Mouse (Mus musculus): ENCODE measurements around the gene Sema4b.

Sema4b gene

DNA sequence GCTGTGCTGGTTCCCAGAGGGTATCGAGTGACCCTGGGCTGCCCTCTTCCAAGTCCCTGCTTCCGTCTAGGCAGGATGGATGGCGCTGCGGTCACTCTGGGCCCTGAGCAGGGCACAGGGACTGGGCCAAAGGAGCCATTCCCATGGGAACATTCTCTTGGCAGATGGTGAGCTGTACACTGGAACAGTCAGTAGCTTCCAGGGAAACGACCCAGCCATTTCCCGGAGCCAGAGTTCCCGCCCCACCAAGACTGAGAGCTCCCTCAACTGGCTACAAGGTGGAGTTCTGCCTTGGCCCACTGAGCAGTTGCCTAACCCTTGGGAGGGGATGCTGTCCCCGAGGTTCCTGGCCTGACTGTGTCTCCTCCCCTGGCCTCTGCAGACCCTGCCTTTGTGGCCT, 29.9 kb downstream of the Sema4b start:
- no peak for DNase-seq (ENCODE audit: low read depth, low spot score)

GRCm38 (mm10) chr7:80218666-80219065, 32.0 kb downstream of the Sema4b start:
- DNase-seq (ENCODE audit: low read depth, low spot score): no peak

GRCm38 (mm10) chr7:80220237-80220797, 33.7 kb downstream of the Sema4b start:
- DNase-seq (ENCODE audit: low read depth, low spot score): no peak

DNA sequence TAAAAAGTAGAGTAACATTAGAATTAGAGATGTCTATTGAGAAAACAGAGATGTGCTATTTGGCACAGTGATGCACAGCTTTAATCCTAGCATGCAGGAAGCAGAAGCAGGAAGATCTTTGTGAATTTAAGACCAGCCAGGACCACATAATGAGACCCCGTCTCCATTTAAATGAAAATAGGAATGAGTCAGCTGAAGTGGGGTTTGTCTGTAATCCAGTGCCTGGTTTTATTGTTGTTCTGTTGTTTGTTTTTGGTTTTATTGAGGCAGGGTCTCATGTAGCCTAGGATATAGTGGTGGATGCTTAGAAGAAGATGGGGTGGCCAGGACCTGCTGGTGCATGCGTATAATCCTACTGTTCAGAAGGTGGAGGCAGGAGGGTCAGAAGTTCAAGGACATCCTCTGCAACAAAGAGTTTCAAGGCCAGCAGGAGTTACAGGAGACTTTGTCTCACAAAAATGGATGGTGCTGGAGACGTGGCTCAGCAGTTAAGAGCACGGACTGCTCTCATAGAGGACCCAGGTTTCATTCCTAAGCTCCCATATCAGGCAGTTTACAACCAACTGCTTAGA, 34.6 kb downstream of the Sema4b start:
- DNase-seq (ENCODE audit: low read depth, low spot score): no peak

GRCm38 (mm10) chr7:80227065-80227464, 40.4 kb downstream of the Sema4b start:
- peak; percentile 33 for DNase-seq (ENCODE audit: low read depth, low spot score)

GRCm38 (mm10) chr7:80230196-80230595, 43.6 kb downstream of the Sema4b start:
- no peak for DNase-seq (ENCODE audit: low read depth, low spot score)

GRCm38 (mm10) chr7:80231971-80232488, 45.4 kb downstream of the Sema4b start:
- DNase-seq (ENCODE audit: low read depth, low spot score): no peak

DNA sequence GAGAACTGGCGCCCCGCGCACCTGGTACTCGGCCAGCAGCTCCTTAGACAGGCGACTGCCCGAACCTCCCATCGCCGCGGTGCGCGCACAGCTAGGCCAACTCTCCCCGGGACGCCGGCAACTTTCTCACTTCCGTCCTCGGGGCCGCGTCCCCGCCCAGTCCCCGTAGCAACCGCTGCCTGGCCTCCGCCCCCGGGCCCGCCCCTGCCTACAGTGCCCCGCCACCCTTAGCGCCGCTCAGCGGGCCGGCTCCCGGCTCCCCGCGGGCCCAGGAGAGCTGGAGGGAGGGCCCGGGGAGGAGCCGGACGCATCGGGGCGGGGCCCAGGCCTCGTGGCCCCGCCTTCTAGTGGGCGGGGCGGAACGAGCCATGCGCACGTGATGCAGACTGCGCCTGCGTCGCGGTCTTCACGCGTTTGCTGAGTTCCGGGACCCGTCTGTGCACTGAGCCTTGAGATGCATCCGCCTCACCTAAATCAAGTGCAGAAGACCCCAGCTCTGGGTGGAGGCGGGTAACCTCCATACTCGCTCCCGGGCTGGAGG, 45.9 kb downstream of the Sema4b start, which contains the start of the genes Cib1 and Gdpgp1:
Gene Cib1, minus strand, starts transcription at position 325 of the 541 bp plus-strand sequence.
Gene Gdpgp1, plus strand, starts transcription at position 377 of the 541 bp plus-strand sequence.
- peak; percentile 99 for DNase-seq (ENCODE audit: low read depth, low spot score)

DNA sequence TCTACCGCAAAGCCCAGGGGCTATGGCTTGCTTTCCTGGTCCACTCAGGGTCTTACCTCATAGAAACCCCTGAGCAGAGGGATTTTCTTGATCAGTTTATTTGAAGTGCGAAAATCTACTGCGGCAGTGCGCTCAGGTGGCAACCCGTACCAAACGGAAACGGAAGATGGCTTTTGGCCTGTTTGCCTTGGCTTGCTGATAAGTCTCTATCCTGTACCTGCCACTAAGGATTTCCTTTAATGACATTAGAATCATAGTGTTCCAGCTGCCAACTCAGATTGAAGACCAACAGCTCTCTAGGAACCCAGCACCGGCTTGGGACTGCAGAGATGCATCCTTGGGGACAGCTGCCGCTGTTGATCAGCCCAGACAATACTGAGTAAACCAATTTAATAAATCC, 47.2 kb downstream of the Sema4b start:
- peak; percentile 31 for DNase-seq (ENCODE audit: low read depth, low spot score)

- no peak for DNase-seq (ENCODE audit: low read depth, low spot score)
These were observed 51.9 kb downstream of the Sema4b start for GRCm38 (mm10) chr7:80238542-80238941.

DNA sequence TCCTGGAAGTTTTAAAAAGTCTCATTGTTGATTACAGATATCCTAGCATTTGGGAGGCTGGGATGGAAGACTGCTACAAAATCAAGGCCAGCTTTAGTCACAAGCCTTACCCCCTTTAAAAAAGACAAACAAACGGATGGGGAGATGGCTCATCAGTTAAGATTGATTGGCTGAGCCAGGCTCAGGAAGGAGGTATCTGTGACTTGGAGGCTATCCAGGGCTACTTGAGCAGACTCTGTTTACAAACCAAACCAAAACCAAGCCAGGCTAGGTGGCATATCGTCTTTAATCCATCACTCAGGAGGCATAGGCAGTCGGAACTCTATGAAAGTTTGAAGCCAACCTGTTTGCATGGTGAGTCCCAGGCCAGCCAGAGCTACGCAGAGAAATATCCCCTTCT, 55.0 kb downstream of the Sema4b start:
- DNase-seq (ENCODE audit: low read depth, low spot score): no peak

DNA sequence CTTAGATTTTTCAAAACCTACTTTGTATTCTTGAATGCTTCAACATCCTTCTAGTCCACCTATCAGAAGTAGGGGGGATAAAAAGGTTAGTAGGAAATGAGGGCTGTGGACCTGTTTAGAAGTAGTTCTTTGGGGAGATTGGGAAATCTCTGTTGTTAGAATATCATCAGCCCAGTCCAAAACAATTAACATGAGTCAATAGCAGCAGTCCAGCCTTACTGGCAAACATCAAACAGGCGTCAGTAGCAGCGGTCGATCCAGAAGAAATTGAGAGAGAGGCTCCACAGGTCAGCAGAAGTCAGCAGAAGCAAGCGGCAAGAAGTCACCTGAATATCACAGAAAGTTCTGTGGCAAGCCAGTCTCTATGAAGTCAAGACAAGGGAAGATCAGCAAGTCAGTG, 58.2 kb downstream of the Sema4b start:
- no peak for DNase-seq (ENCODE audit: low read depth, low spot score)

DNA sequence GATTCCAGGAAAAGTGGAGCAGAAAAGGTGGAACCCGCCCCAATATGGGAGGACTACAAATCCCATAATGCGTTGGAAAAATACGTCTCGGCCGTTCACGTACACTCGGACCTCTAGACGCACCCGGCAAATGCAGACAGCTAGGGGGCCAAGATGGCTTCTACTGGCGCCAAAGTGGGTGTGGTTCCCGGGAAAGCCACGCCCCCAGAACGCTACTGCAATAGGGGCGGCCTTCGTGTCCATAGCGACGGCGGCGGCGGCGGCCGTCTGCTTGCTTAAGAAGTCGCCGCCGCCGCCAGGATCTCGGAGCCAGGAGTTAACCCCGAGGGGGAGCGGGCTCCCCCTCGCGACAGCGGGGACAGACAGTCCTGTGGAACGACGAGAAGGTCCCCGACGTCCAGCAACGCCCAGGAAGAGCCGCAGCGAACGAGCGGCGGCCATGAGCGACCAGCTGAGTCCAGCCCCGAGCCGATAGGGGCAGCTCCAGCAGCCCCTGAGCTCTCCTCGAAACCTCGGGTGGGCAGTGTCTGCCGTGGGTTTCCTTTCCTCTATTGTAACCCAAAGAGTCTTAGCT, 59.6 kb downstream of the Sema4b start, which contains the start of gene Ttll13:
Gene Ttll13, plus strand, starts transcription at position 229 of the 574 bp plus-strand sequence.
- peak; percentile 97 for DNase-seq (ENCODE audit: low read depth, low spot score)

DNA sequence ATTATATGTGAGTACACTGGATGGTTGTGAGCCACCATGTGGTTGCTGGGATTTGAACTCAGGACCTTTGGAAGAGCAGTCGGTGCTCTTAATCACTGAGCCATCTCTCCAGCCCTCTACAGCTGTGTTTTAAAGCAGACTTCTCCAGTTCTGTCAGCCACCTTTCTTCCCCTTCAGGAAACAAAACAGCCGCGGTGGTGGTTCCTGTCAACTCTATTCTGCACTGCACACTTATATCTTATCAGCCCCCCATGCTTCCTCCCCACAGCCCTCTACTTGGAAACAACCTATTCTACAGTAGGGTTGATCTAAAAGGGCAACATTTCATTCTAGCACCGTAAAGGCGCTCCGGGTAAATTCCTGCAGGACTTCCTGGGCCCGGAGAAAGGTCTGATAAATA, 60.2 kb downstream of the Sema4b start:
- DNase-seq (ENCODE audit: low read depth, low spot score): no peak

- DNase-seq (ENCODE audit: low read depth, low spot score): no peak
These were observed 65.8 kb downstream of the Sema4b start for GRCm38 (mm10) chr7:80252437-80252836.

DNA sequence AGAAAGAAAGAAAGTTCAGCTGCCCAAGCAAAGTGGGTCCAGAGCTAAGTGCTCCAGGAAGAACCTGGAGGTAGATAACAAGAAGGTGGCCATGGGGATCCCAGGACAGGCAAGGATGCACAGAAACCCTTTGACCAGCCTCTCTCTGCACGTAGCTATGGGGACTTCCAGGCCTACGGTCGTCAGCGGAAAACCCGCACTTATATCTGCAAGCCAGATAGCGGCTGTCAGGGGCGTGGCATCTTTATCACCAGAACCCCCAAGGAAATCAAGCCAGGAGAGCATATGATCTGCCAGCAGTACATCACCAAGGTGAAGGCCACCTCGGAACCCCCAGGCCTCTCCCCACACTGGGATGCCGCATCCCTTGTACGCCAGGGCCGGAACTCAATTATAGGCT, 66.2 kb downstream of the Sema4b start:
- DNase-seq (ENCODE audit: low read depth, low spot score): peak; percentile 31

GRCm38 (mm10) chr7:80255981-80256380, 69.3 kb downstream of the Sema4b start:
- peak; percentile 41 for DNase-seq (ENCODE audit: low read depth, low spot score)

DNA sequence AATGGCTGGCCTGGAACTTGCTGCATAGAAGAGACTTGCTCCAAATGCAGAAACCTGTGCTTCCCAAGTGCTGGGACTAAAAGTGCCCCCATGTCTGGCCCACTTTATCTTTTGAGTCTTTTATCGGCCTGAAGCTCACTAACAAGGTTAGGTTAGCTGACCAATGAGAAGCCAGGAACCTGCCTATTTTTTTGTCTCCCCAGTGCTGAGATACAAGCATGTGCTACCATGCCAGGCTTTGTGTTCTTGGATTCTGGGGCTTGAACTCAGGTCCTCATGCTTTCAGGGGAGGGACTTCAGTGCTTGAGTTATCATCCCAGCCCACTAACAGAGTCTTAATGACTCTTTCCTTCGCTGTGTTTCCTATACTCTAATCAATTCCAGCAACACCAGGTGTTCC, 71.1 kb downstream of the Sema4b start:
- no peak for DNase-seq (ENCODE audit: low read depth, low spot score)

GRCm38 (mm10) chr7:80260625-80261371, 74.2 kb downstream of the Sema4b start, which contains the start of gene Ngrn:
TSS of gene Ngrn (plus strand) at chr7:80261215.
- peak; percentile 90 for DNase-seq (ENCODE audit: low read depth, low spot score)

DNA sequence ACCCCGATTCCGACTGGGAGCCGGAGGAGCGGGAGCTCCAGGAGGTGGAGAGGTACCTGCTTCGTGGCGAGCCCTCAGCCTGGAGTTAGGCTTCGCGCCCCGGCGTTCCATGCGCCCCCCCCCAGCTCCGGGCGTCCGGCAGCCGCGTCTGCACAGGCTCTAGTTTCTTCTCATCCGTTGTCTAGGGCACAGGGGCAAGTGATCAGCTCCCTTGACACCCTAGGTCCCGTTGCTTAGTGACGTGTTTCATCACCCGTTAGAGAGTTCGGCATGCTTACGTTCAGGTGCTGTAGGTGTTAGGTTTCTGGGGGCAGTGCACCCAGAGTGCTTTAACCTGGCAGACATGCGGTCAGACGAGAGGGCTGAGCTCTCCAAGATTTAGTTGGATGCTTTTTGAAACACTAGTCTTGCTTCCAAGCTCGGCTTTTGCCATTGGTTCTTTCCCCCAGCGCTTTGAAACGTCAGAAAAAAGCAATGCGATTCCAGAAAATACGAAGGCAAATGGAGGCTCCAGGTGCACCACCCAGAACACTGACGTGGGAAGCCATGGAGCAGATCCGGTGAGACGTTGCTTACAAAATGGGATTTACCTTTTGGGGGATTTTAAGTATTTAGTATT, 74.8 kb downstream of the Sema4b start:
- DNase-seq (ENCODE audit: low read depth, low spot score): no peak

DNA sequence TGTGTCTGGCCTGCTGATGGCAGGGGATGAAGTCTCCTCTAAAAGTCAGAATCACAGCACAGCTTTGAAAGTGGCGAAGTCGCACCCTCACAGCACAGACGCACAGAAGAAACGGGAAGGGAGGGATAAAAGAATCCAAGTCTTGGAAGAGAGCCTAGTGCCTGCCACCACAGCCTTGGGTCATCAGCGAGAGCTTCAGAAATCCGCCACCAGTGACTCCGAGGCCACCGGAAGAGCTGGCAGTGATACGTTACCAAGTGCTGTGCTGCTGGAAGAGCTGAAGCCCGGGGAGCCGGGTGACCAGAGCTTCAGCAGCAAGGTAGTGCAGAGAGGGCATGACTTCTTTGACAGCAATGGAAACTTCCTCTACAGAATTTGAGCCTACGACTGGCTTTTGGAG, 78.0 kb downstream of the Sema4b start:
- DNase-seq (ENCODE audit: low read depth, low spot score): no peak

All from CD4-positive, CD25-positive, alpha-beta regulatory T cell, adult 2 months (primary cell).